Mouse (Mus musculus) megakaryocyte, embryonic 14.5 days (primary cell): ENCODE measurements around the gene Dzip1.

Experiments used
- FLI1 ChIP-seq: IDR thresholded peaks from 2 replicates; pipeline ENCODE4 v1.6.1; 2012; ENCODE audit warnings: low read length, inconsistent platforms, mixed read lengths
- GATA1 ChIP-seq: IDR thresholded peaks from 3 replicates; pipeline ENCODE4 v1.6.1; 2012; ENCODE audit warnings: mixed read lengths, low read length, inconsistent platforms, borderline replicate concordance

DNA sequence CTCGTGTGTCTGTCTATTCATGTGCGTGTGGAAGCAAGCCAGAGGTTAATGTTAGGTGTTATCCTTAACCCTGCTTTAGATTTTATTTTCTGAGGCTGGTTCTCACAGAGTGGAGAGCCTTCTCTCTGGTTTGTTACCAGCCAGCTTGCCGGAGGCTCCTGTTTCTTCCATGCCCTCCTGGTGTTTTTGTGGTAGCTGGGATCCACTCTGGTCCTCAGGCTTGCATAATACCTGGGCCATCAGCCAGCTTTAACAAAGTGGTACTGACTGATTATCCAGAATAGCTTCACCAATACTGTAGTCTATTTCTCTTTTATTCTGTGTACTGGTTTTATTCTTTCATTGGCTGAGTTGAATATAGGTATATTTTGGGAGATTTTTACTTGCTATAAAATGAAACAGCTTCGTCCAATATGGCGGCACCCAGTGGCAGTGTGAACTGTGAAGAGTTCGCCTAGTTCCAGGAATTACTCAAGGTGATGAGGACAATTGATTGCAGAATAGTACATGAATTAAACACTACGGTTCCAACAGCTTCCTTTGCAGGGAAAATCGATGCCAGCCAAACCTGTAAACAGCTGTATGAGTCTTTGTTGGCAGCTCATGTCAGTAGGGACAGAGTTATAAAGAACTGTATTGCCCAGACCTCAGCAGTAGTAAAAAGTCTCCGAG lies 26.8 kb upstream of the Dzip1 start:
- no peak for TF ChIP-seq GATA1
- no peak for TF ChIP-seq FLI1
